Mouse (Mus musculus) heart, adult 9 months (tissue): ENCODE measurements around the gene Epgn.

Source experiments
- DNase-seq, 2 experiments: peaks; one replicate each; pipeline ENCODE4 v3.0.0; 2022; ENCODE audit warnings: low spot score in 2 of 2

Gene Epgn

DNA sequence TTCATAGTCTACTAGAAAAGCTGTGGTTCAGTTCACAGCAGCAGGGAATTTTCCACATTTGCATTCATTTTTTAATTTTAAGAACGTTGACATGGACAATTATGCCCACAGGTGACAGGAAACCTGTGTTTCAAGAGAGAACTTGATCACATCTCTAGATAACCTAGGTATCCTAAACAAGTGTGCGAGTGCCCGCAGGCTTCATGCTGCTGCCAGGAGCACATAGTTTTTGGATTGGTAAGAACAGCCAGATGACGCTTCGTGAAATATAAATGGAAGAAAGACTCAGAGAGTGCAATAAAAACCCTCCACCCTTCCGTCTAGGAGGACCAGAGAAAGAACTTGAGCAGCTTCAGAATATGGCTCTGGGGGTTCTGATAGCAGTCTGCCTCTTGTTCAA, at the start of gene Epgn:
Gene Epgn (plus strand): TSS at position 301 of the 400 bp plus-strand sequence.
- no peak for DNase-seq

DNA sequence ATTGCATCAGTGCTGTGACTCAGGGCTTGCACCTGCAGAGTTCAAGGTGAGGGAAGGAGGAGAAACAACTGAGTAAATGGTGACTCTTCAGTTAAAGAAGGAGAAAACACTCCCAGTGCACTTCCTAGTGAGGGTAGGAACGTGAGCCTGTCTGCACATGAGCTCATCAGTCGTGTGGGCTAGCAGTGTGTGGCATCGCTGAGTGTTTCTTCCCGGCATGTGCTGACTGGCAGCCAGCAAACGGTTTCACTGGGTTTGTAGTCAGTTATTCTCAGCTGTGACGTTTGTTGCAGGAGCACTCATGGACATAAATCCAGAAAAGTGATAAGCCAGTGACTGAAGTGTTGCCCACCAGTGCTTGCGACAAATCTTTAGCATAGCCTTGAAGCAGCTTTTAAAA, 47.0 kb upstream of the Epgn start:
- DNase-seq: no peak

DNA sequence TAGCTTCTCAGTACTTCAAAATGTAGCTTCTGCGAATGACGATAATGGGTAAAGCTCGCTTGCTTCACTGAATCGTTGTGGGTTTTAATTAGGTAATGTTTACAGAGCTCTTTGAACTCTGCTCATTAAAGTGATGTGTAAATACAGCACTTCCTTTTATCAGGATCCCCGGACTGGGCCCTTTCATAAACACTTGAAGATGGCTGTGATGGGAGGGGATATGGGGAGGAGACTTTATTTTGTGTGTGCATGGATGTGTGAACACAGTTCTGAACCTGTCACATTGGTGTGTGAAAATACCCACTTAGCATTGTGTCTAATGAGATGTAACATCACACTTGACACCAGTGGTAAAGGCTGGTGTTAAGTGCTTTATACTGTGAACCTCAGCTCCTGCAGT, 39.7 kb upstream of the Epgn start:
- DNase-seq: no peak

DNA sequence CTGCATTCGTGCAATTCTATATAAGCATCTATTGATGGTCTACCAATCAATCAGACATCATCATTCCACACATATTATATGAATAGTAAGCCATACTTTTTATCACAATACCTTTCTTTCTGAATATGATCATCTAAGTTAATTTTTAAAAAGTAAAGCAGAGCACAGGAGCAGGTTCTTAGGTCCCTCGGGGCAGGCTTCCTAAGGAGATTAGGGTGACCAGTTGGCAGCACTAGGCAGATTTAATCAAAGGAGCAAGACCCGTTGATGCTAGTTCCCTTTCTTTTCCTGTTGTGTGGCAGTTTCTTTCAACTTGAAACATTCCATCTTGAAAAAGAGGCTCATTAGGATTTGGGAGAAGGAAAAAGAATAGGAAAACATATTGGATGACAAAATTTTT, 39.1 kb upstream of the Epgn start:
- DNase-seq: no peak

DNA sequence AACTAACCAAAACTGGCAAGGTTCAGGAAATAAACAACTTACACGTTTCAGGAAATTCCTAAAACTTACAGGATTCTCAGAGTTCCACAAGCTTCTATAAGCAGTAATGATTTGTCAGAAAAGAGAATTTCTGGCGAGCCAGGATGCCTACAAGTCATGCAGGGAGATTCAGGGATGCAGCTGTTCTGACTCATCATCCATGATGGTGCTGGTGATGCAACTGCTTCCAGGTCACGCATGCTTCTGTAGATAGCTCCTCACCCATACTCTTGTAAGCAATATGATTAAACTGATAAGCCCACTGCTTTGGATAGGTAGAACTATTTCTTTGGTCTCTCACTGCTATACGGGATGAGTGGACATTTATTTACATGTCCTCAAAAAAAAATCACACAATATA, 38.7 kb upstream of the Epgn start:
- no peak for DNase-seq

DNA sequence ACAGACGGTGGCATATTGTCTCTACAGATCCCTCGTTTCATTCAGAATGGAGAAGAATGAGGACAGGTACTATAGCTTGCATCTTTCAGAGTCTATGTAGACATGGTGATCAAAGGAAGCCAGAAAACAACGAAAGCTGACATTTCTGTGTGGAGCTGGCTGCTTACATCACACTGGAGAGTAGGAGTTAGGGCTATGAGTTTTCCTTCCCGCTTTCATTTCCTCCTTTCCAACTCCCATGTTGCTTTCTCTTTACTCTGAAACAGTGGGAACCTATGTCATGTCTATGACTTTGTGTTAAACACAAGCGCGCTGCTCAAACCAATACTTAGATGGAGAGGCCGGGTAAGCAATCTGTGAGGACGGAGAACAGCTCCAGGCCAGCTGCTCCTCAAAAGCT, 27.3 kb upstream of the Epgn start:
- no peak for DNase-seq

DNA sequence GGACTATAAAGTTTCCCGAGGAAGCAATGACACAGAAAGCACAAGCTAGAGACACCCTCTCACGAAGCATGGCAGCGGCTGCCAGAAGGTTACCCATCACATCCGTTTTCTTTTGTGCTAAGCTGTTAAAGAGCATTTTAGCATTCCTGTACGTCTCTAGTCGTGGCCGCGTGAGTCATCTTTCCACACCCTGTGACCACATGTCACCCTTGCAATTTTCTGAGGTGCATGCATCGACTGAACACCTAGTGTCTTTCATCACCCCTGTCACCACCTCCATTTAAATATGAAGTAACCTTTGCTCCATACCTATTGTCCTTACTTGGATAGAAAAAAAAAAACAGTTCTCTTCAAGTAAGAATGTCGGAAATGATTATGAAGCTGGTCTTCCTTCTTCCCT, 12.0 kb upstream of the Epgn start:
- DNase-seq: no peak

DNA sequence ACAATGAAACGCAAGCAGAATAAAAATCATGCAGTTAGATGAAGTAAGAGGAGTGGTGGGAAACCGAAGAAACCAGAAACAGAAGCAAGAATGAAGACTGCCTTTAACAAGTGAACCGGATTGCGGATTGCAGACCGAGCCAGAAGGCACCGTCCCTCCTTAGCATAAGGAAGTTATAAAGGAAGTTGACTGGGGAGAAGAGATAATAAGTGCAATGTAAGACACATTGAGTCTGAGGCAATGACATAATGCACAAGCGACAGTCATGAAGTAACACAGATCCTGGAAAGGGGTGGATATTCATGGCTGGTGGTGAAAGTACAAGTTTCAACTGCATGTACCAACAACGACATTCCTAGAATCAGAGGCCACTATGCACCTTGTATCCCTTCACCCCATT, 4.2 kb upstream of the Epgn start:
- no peak for DNase-seq

DNA sequence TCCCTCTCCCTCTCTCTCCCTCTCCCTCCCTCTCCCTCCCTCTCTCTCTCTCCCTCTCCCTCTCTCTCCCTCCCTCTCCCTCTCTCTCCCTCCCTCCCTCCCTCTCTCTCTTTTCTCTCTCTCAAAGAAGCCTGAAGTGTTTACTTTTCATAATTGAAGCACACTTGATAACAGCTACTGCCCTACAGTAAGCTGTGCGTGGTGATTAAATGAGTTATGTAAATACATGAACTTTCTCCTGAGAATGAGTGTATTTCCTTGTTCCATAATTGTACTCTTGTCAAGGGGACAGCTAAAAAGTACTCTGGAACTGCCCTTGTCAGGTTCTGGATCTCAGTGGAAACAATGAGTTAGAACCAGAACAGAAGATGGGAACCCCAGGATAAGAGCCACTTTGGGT, 576 bp downstream of the Epgn start:
- no peak for DNase-seq

DNA sequence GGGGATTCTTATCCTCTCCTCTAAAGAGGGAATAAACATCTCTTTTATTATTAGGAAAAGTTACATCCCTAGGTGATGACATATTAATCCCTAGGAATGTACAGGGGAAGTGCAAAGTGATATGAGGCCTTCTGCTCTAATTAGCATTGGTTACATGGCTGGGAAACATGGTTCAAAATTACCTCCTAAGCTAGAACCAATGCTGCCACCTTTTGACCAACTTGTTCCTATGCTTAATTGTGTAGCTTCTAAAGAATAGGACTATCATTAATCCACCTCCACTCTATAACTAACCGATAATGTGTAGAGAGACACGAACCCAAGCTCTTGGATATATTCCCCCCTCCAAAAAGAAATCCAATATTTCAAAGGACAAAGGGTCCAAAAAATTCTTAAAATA, 3.4 kb downstream of the Epgn start:
- no peak for DNase-seq

DNA sequence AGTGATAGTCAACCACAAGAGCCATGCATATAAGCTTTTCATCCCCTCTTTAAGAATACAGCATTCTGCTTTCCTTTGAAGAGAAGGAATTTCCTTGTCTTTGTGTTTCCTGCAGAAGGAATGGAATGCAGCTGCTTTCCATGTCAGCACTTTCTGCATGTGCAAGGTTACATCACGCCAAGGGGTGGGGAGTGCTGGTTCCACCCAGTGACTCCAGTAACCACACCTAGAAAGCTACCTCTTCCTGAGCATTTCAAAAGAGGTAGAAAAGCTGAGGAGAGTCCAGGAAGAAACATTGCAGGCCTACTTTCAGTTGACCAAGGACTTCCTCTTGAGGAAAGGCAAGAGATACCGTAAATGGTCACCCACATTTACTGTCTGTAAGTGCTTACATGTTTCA, 8.1 kb downstream of the Epgn start:
- no peak for DNase-seq

DNA sequence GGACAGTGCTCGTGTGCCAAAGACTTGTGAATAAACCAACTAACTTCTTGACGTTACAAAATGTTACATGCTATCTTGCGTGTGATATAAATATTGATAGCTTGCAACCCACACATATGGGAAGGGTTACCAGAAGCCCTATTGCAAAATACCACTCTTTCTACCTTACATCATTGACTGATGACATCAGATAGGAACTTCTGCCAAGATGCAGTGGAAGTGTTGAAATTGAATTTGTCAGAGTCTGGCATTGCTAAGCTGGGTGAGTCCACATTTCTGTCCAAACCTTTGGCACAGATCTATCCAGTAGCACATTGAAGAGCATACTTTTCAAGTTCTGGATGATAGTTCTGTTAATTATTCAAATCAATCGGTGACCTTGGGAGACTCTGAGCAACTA, 9.4 kb downstream of the Epgn start:
- peak; percentile 19 to 51 for DNase-seq

DNA sequence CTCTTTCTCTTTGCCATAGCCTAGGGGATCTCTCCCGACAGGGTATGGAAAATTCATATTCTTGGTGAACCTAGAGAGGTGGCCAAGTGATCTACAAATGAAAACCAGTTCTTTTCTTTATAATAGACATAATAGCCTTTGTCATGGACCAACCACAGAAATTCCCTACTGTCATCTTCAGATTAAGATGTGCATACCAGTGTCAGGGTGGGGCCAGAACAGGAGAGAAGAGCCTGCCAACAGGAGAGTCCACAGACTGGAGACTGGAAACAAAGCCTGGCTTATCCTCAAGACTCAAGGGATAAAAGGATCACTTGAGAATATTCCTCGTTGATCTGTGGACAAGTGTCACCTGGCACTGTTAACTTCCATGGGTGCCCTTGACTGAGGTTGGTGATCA, 10.5 kb downstream of the Epgn start:
- DNase-seq: no peak

DNA sequence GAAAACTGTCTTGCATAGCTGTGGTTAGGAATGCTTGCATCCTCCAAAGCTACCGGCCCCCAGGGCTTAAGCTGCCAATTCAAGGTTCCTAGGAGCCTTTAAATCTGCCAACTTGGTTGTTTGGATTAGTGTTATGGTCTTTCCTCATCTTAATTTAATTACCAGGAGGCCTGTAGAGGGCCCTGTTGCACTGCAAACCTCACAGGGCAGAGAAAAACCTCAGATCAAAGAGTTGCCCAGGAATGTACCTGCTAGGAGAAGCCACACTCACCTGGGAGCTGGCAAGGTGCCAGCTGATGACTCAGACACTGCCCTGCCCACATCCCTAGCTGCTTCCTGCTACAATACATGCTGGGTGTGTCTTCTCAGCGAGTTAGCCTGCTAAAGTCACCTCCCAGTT, 11.3 kb downstream of the Epgn start:
- DNase-seq: peak in 1 of 2 experiments; percentile 5

DNA sequence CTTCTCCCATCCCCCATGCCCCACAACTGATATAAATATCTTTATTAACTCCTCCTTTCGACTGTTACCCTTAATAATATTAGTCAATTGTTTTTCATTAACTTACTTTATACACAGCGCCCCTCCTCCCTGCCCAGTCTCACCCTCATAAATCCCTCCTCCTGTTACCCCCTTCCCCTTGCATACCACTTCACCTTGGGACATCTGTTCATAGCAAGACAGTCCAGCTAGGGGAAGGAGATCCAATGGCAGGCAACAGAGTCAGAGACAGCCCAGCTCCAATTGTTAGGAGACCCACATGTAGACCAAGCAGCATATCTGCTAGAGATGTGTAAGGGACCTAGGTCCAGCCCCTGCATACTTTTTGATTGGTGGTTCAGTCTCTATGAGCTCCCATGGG, 11.7 kb downstream of the Epgn start:
- no peak for DNase-seq

DNA sequence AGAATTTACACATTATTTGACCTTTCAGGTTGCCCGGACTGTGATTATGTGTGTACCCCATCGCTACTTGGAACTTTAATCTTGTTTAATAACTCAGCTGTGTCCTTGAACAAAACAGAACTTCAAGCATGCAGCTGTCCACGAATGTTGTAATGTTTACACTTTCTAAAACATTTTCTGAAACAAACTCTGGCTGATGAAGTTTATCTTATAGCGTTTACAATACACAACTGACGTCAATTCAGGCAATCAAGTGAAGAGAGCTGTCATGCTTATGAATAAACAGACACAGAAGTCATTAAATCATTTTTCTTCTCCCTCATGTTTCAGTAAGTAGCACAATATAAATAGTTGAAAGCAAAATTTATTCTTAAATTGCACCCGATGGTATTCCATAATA, 20.7 kb downstream of the Epgn start:
- no peak for DNase-seq

DNA sequence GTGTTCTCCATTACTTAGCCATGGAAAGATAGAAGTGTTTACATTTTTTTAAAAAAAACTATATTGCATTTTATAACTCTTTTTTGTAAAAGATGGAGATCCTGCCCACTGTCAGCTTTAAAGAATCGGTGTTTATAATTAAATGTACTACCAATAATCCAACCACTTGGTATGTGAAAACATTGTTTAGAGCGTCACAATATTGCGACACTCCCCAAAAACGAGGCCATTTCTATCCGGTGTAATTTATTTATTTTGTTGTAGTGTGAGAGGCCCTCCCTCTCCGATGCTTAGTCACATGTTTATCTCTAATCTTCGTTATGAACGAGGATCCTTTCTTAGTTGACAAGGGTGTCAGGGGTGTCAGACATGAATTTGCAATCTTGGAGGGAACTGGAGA, 21.1 kb downstream of the Epgn start:
- no peak for DNase-seq

DNA sequence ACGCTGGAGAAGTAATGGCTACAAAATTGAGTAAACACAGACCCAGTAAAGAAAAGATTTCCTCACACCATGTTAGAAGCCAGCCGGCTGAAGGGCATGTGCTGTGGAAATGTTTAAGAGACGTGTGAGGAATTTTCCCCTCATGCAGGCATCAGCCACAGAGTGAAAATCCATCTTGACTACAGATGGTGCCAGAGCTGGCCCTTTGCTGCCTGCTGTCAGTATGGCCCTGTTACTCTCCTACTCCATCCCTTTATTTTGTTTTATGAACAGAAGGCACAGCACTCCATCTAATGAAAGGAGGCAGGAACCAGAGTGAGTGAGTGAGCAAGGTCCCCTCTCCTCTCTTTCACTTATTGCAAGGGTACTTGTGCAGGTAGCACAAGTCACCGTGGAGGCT, 45.1 kb downstream of the Epgn start:
- DNase-seq: no peak

DNA sequence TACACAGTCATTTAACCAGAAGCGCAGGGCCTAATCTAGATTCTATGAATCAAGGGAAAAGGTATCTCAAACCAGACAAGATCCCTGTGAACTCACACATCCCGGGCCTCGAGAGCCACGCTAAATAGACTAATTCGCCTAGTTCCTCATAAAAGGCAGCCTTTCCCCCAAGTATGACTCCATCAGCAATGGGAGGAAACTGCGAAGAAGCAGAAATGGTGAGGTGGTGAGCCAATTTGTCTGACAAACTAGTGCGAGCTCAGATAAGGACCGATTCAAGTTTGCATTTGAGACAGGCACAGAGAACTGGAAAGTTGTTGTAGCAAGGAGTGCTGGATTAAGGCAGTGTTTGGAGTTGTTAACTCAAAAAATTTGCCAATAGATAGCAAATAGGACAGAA, 46.4 kb downstream of the Epgn start:
- DNase-seq: no peak

DNA sequence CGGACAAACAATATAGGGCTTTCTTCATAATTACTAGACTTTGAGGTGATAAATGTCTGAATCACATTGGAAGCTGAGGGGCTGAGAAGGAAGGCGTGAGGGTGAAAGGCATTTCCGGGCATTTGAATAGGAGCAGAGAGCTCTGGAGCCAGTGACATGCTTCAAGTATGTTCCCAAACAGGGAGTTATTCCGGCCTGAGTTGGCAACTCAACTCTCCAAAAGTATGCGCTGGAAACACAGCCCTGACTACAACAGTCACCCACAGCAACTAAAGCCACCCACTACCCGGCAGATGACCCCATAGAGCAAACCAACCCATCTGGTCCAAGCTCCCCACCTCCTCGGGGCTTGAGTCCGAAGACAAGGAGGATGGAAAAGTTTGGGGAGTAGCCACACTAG, 46.8 kb downstream of the Epgn start:
- peak; percentile 3 to 13 for DNase-seq

DNA sequence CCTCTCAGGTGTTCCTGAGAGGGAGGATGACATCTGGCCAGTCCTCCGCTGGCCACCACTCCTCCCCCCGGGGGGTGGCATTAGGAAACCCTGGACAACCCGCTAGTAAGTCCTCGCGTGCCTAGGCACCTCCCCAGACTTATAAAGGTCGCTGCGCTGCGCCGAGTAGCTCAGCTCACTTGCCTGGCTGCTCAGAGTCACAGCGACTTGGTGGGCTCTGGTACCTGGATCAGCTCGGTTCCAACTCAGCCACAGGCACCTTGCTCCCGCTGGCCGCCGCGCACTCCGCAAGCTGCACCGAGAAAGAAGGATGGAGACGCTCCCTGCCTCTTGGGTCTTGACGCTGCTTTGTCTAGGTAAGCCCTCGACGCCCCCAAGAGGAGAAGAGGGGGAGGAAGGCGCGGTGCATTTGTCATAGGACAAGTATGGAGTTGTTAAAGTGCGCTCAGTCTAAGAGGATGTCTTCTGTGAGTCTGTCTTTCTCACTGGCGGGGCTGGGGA, 47.2 kb downstream of the Epgn start, which contains the start of gene Ereg:
Gene Ereg (plus strand): TSS at position 173 of the 501 bp plus-strand sequence.
- DNase-seq: no peak

DNA sequence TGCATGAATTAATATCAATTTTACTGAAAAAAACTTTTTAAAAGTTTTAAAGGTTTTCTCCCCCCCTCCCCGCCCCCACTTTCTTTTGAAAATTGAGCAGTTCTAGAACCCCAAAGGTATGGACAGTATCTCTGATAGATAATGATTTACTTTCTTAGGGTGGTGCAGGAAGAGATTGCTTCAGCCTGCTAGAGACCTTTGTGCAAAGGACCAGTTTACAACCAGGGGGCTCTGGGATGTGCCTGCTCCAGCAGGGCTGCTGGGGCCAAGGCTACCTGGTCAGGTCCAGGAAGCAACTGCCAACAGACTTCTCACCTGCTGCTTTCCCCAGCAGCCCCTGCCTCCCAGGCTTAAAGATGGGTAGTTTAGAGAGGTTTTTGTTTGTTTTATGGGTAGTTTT, 47.8 kb downstream of the Epgn start:
- DNase-seq: no peak

DNA sequence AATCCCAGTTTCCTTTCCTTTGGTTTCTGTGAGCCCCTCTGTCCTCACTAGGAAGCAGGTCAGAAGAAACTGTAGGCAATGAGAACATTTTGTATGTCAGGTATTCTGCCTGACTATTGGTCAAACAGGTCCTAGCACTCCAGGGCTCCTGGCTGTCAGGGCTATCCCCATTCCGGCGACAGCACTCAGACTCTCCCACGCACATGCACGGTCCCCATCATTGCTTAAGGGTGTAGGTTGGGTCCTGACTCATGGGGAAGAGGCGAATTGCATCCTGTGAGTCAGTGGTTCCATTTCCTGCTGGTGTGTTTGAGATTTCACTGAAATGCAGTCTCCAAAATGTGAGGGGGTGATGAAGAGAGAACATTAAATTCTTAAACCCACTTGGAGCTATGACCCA, 55.8 kb downstream of the Epgn start:
- no peak for DNase-seq
